Mouse (Mus musculus) neural tube, embryonic 11.5 days (tissue): ENCODE results near the gene Eif3m. TPM values are rescaled to one million over a fixed set of nuclear protein-coding genes. Genes with fewer than 3 reads are reported as not detected.

ENCODE experiments used
- ATAC-seq: fragments of 200-750 bp; cut with Nextera tagmentation; 2 replicates; pipeline ENCODE4 v1.8.0; 2017; ENCODE audit warnings: moderate number of reproducible peaks, mild to moderate bottlenecking, moderate TSS enrichment, moderate library complexity; ENCODE audit not compliant: insufficient read depth, low FRiP score, low TSS enrichment
- DNase-seq: peaks from one replicate; pipeline ENCODE4 v3.0.0-alpha.2; 2015; ENCODE audit warnings: low spot score
- H3K27ac ChIP-seq: fragments of 300-500 bp; sonication (generic); 2 replicates; pipeline ENCODE4 v1.5.1; 2014; ENCODE audit warnings: low read depth, mild to moderate bottlenecking, low read length
- H3K27me3 ChIP-seq: fragments of 300-500 bp; sonication (generic); 2 replicates; pipeline ENCODE4 v1.6.1; 2014; ENCODE audit warnings: mild to moderate bottlenecking, low read length, mixed read lengths; ENCODE audit not compliant: control insufficient read depth, insufficient read depth
- H3K36me3 ChIP-seq: fragments of 300-500 bp; sonication (generic); 2 replicates; pipeline ENCODE4 v1.6.1; 2014; ENCODE audit warnings: mild to moderate bottlenecking, low read length, moderate library complexity, mixed read lengths; ENCODE audit not compliant: control insufficient read depth, insufficient read depth
- H3K4me1 ChIP-seq: fragments of 300-500 bp; sonication (generic); 2 replicates; pipeline ENCODE4 v1.6.1; 2014; ENCODE audit warnings: low read length, mixed read lengths; ENCODE audit not compliant: control insufficient read depth, insufficient read depth
- H3K4me2 ChIP-seq: fragments of 300-500 bp; sonication (generic); 2 replicates; pipeline ENCODE4 v1.6.1; 2014; ENCODE audit warnings: low read depth, mild to moderate bottlenecking, moderate library complexity
- H3K4me3 ChIP-seq: fragments of 300-500 bp; sonication (generic); 2 replicates; pipeline ENCODE4 v1.5.1; 2014; ENCODE audit warnings: low read depth, low read length
- H3K9ac ChIP-seq: fragments of 300-500 bp; sonication (generic); 2 replicates; pipeline ENCODE4 v1.6.1; 2014; ENCODE audit warnings: mild to moderate bottlenecking, low read length
- H3K9me3 ChIP-seq: fragments of 300-500 bp; sonication (generic); 2 replicates; pipeline ENCODE4 v1.6.1; 2016; ENCODE audit warnings: low read length; ENCODE audit not compliant: control insufficient read depth
- WGBS: fragments of 180-500 bp; shearing (Covaris S2); extraction: QIAGEN DNeasy Blood & Tissue Kit; methylation state at CpG from one replicate; pipeline ENCODE4 v1.1.7; 2014; 5-methylcytosine and 5-hydroxymethylcytosine counted together
- polyA plus RNA-seq: library from polyadenylated mRNA; unstranded; fragments of >200 nt; fragmentation: Nextera tagmentation; extraction: Ambion mirVana; gene quantifications from 2 replicates; pipeline ENCODE4 v1.2.1, GENCODE M21; 2014

The Eif3m gene
- polyA plus RNA-seq, 1 experiment from 2014 or later, result 282 TPM

DNA sequence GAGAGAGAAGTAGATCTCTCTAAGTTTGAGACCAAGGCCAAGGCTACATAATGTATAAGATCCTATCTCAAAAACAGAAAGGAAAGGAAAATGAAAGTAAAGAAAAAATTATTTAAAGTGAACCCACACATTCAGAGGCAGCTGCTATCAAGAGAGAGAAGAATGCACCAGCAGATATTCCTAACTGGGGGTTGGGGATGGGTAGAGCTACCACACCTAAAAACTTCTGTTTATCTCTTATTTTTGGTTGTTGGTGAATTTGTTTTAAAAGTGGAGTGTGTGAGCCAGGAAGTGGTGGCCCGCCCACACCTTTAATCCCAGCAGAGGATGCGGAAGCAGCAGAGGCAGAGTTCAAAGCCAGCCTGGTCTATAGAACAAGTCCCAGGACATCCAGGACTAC lies 5.0 kb upstream of the Eif3m start:
- Histone ChIP-seq H3K27me3 (no peaks in the 10 kb centered on the region), H3K4me3 (no peak overlapping the region), H3K9me3 (no peaks in the 10 kb centered on the region), H3K4me2 (no peak overlapping the region), H3K9ac (no peak overlapping the region), H3K36me3 (no peaks in the 10 kb centered on the region), H3K27ac (no peak overlapping the region), H3K4me1 (no peaks in the 10 kb centered on the region)
- ATAC-seq (no peak), DNase-seq (no peak)
- WGBS, result 100% methylated on average over 2 of the region's 2 CpGs

DNA sequence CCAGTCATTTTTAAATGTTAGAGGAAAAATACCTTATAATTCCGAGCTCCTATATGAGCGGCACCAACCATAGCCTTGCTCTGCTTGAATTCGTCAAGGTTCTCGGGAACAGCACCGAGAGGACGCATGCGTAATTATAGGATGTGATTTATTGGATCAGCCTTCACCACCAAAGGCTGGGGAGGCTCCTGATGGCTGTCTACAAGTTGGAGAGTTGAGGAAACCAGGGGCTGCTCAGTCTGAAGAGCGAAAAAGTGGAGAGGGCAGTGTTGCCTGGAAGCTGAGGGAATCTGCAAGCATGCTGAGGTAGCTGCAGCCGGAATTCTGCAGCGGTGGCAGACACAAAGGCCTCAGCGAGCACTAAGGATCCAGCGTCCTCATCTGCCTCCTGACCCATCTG lies 4.4 kb upstream of the Eif3m start:
- Histone ChIP-seq H3K4me1 (no peaks in the 10 kb centered on the region), H3K4me2 (no peak overlapping the region), H3K9ac (no peak overlapping the region), H3K36me3 (no peaks in the 10 kb centered on the region), H3K4me3 (no peak overlapping the region), H3K27me3 (no peaks in the 10 kb centered on the region), H3K9me3 (no peaks in the 10 kb centered on the region), H3K27ac (no peak overlapping the region)
- DNase-seq, result no peak
- 70% methylated on average over 12 of the region's 12 CpGs for WGBS
- ATAC-seq, result no peak

DNA sequence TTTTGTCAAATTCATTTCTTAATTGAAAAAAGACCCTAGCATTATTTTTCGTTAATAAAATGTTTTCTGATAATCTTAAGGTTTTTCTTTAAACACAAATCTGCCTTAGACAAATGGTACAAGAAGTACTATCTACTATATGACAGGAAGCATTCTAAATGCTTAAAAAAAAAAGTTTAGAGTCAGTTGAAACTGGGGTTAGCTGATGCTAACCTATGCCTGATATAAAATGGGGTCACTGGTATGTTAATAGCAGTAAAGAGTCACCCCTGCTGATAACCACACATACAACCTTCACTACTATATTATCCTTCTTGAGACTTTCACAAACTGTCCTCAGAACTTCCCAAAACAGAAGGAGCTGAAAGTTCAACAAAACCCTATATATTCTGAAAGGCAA lies 2.6 kb upstream of the Eif3m start:
- Histone ChIP-seq H3K9me3 (no peaks in the 10 kb centered on the region), H3K4me1 (peaks cover 6% of the 10 kb centered on the region; the same call in 1 of the 2 replicates), H3K4me3 (no peak overlapping the region), H3K27ac (no peak overlapping the region), H3K9ac (no peak overlapping the region), H3K36me3 (no peaks in the 10 kb centered on the region), H3K27me3 (no peaks in the 10 kb centered on the region), H3K4me2 (no peak overlapping the region)
- ATAC-seq, result no peak
- no peak for DNase-seq
- 81% methylated on average over 1 of the region's 1 CpGs for WGBS

DNA sequence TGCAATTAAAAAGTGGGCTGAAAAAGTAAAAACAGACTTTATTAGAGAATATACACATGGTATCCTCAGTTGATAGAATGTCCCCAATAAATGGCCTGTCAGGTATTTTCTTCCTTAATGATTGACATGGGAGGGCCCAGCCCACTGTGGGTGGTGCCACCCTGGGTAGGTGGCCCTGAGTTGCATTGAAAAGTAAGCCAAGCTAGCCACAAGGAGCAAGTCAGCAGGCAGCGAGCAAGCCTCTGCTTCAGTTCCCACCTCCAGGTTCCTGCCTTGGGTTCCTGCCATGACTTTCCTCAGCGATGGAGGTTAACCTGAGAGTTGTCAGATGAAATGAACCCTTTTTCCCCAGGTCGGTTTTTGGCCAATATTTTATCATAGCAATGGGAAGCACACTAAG lies 922 bp upstream of the Eif3m start:
- no peak overlapping the region for H3K27ac ChIP-seq
- H3K4me3 ChIP-seq, result no peak overlapping the region

DNA sequence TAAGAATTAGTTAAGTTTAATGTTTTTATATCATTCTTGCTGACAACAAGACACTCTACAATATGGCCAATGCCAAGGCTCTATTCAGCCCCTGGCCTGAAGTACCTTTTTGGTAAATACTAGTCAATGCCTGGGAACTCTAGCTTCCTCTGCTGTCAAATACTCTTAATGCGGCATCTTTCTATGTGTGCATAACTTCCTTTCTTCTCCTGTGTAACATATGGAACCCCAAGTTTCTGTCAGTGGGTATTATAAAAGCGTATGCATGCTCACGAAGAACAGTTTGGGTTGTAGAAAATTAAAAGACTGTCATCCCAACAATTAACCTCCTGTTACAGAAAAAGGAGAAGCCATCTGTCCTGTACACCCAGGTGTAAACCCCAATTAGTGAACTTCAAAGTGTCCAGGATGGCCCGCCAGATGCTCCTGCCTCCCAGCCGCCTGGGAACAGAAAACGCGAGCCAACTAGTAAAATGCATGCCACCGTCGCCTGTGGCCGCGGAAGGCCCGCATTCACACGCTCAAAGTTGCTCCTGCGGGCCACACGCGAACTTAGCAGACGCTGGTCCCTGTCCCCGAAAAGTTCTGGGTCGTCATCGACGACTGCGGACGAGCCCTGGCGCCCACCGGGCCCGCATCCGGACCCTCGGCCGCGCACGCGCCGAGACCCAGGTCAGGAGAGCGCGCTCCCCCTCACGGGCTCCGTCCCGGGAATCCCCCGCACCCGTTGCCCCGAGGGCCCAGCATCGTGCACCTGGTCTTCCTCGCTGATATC lies 501 bp downstream of the Eif3m start:
- peaks cover 2% of the 10 kb centered on the region; the same call in 1 of the 2 replicates for H3K36me3 ChIP-seq
- under 1% methylated on average over 43 of the region's 43 CpGs for WGBS
- peak overlapping the region; percentile 95 for H3K4me3 ChIP-seq
- peak; percentile 79 for ATAC-seq
- peaks cover 6% of the 10 kb centered on the region; the same call in 1 of the 2 replicates for H3K4me1 ChIP-seq
- H3K27ac ChIP-seq, result peak overlapping the region; percentile 53; the same call in 1 of the 2 replicates
- no peaks in the 10 kb centered on the region for H3K9me3 ChIP-seq
- no peaks in the 10 kb centered on the region for H3K27me3 ChIP-seq
- DNase-seq, result no peak
- H3K4me2 ChIP-seq, result peak overlapping the region; percentile 80
- H3K9ac ChIP-seq, result peak overlapping the region; percentile 89

More for the DNA sequence above, 922 bp upstream of the Eif3m start:
- no peak for ATAC-seq
- no peak overlapping the region for H3K4me2 ChIP-seq
- 93% methylated on average over 3 of the region's 3 CpGs for WGBS
- no peaks in the 10 kb centered on the region for H3K27me3 ChIP-seq
- H3K4me1 ChIP-seq, result peaks cover 6% of the 10 kb centered on the region; the same call in 1 of the 2 replicates
- no peaks in the 10 kb centered on the region for H3K36me3 ChIP-seq
- no peak for DNase-seq
- no peaks in the 10 kb centered on the region for H3K9me3 ChIP-seq
- H3K9ac ChIP-seq, result no peak overlapping the region

DNA sequence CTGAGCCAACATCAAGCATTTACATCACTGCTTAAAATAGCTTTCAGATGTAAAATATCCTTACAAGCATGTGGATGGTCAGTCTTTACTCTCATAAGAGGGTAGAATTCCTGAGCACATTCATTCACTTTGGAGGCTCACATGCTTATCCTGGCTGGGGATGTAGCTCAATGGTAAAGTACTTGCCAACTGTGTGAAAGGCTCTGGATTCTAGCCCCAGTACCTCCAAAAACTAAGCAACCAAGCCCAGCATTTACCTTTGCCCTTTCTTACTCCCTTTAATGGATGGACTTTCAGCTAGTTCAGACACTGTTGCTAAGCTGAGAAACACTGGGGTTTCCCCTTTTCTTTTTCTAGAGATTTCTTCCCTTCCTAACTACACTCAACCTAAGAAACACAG lies 9.6 kb downstream of the Eif3m start:
- no peak overlapping the region for H3K4me2 ChIP-seq
- no peak overlapping the region for H3K9ac ChIP-seq
- H3K36me3 ChIP-seq, result peaks cover 8% of the 10 kb centered on the region; the same call in 1 of the 2 replicates
- DNase-seq, result no peak
- no peak overlapping the region for H3K4me3 ChIP-seq
- ATAC-seq, result no peak
- H3K27ac ChIP-seq, result no peak overlapping the region
- H3K4me1 ChIP-seq, result no peaks in the 10 kb centered on the region
- no peaks in the 10 kb centered on the region for H3K27me3 ChIP-seq
- no peaks in the 10 kb centered on the region for H3K9me3 ChIP-seq

DNA sequence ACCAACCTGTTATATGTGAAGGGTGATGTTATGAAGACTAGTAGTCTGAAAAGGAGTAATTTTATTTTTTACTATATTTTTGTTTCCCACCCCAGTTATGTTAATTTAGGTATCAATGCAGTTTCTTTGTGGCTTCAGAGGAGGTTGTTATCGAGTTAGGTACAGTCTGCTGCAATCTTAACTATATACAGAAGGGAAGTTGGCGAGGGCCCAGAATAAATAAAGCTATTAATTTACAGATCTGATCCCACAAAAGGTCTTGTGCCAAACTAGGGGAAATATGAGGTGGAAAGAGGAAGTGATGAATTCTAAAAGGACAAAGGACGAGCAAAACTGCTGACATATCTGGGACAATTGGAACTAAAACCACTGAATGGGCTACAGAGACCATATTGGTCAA lies 20.7 kb downstream of the Eif3m start:
- no peaks in the 10 kb centered on the region for H3K27me3 ChIP-seq
- DNase-seq (no peak), ATAC-seq (no peak)
- 90% methylated on average over 3 of the region's 3 CpGs for WGBS
- no peak overlapping the region for H3K27ac ChIP-seq
- H3K36me3 ChIP-seq, result peaks cover 5% of the 10 kb centered on the region; the same call in 1 of the 2 replicates
- H3K4me3 ChIP-seq, result no peak overlapping the region
- H3K4me1 ChIP-seq, result no peaks in the 10 kb centered on the region
- H3K9me3 ChIP-seq, result no peaks in the 10 kb centered on the region
- H3K4me2 ChIP-seq, result no peak overlapping the region
- no peak overlapping the region for H3K9ac ChIP-seq

DNA sequence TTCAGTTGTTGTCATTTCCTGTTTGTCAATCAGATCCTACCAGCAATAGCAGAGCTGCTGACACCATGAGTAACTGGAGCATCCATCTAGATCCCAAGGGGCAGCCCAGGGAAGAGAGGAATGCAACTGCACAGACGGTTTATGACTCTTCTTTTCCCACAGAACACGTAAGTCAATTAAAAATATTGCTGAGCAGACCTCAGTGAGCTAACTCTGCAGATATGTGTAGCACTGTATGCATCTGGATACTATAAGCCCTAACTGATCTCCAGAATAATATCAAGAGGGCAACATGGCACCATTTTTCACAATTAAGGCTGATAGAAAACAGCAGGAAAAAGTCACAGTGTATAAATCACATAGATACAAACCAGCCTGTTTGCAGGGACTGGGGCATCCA lies 22.4 kb downstream of the Eif3m start:
- H3K4me3 ChIP-seq, result no peak overlapping the region
- no peaks in the 10 kb centered on the region for H3K27me3 ChIP-seq
- peaks cover 5% of the 10 kb centered on the region; the same call in 1 of the 2 replicates for H3K36me3 ChIP-seq
- DNase-seq (no peak), ATAC-seq (no peak)
- no peak overlapping the region for H3K4me2 ChIP-seq
- H3K9me3 ChIP-seq, result no peaks in the 10 kb centered on the region
- H3K27ac ChIP-seq, result no peak overlapping the region
- no peaks in the 10 kb centered on the region for H3K4me1 ChIP-seq
- 44% methylated on average over 2 of the region's 2 CpGs for WGBS
- no peak overlapping the region for H3K9ac ChIP-seq

DNA sequence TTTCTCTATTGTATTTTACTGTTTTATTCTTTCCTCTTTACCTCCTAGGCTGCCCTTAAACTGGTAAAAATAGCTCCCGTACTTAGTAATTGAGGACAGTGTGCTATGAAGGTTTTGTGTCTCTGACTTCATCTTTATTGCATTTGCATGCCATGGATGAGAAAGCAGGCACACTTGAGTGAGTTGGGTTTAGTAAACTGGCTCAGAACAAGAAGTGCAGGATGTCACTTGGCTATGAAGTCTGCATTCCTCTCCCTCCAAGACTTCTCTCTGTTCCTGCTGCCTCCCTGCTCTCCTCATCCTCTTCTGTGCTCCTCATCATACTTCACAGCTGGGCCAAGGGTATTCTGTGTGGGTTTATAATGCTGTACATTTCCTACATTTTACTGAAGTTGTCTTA lies 27.9 kb downstream of the Eif3m start:
- ATAC-seq, result no peak
- WGBS, result 87% methylated on average over 1 of the region's 1 CpGs
- H3K4me3 ChIP-seq, result no peak overlapping the region
- H3K27me3 ChIP-seq, result no peaks in the 10 kb centered on the region
- no peaks in the 10 kb centered on the region for H3K9me3 ChIP-seq
- no peak overlapping the region for H3K9ac ChIP-seq
- H3K36me3 ChIP-seq, result no peaks in the 10 kb centered on the region
- DNase-seq, result no peak
- no peak overlapping the region for H3K4me2 ChIP-seq
- no peak overlapping the region for H3K27ac ChIP-seq
- H3K4me1 ChIP-seq, result no peaks in the 10 kb centered on the region
